Mouse (Mus musculus): Measurements from ENCODE around the gene Foxp1. TPM values are rescaled to one million over a fixed set of nuclear protein-coding genes. Genes with fewer than 3 reads are reported as not detected.

Foxp1 gene
- polyA plus RNA-seq, 1 experiment: 73.4 TPM

GRCm38 (mm10) chr6:99408880-99409279 lies 113.6 kb downstream of the Foxp1 start:
- no peak for TF ChIP-seq POLR2A (IDR thresholded peaks at IDR 0.05; ENCODE audit: borderline replicate concordance, low read depth, low read length)
- no peak for TF ChIP-seq CTCF (IDR thresholded peaks at IDR 0.05; ENCODE audit: low read depth, low read length)
- H3K27ac ChIP-seq (ENCODE audit: insufficient read depth, low read depth, low read length): no peak overlapping the region

GRCm38 (mm10) chr6:99403755-99404390 lies 118.6 kb downstream of the Foxp1 start:
- H3K27ac ChIP-seq (ENCODE audit: insufficient read depth, low read depth, low read length): no peak overlapping the region
- H3K4me3 ChIP-seq (ENCODE audit: insufficient read depth, low read length): no peak overlapping the region
- TF ChIP-seq CTCF (IDR thresholded peaks at IDR 0.05; ENCODE audit: low read depth, low read length) (no peak), POLR2A (IDR thresholded peaks at IDR 0.05; ENCODE audit: borderline replicate concordance, low read depth, low read length) (no peak)
- peaks cover 47% of the 10 kb centered on the region for H3K4me1 ChIP-seq (ENCODE audit: control insufficient read depth, insufficient read depth, low read length)

More at GRCm38 (mm10) chr6:99408880-99409279, 113.6 kb downstream of the Foxp1 start:
- H3K4me3 ChIP-seq (ENCODE audit: insufficient read depth, low read length): no peak overlapping the region
- peaks cover 24% of the 10 kb centered on the region for H3K4me1 ChIP-seq (ENCODE audit: control insufficient read depth, insufficient read depth, low read length)

GRCm38 (mm10) chr6:99402941-99403340 lies 119.6 kb downstream of the Foxp1 start:
- no peak overlapping the region for H3K27ac ChIP-seq (ENCODE audit: insufficient read depth, low read depth, low read length)
- H3K4me3 ChIP-seq (ENCODE audit: insufficient read depth, low read length): no peak overlapping the region
- H3K4me1 ChIP-seq (ENCODE audit: control insufficient read depth, insufficient read depth, low read length): peaks cover 47% of the 10 kb centered on the region
- no peak for TF ChIP-seq CTCF (IDR thresholded peaks at IDR 0.05; ENCODE audit: low read depth, low read length)
- no peak for TF ChIP-seq POLR2A (IDR thresholded peaks at IDR 0.05; ENCODE audit: borderline replicate concordance, low read depth, low read length)

- H3K4me3 ChIP-seq (ENCODE audit: insufficient read depth, low read length): no peak overlapping the region
- TF ChIP-seq POLR2A (IDR thresholded peaks at IDR 0.05; ENCODE audit: borderline replicate concordance, low read depth, low read length): no peak
- TF ChIP-seq CTCF (IDR thresholded peaks at IDR 0.05; ENCODE audit: low read depth, low read length): no peak
- H3K27ac ChIP-seq (ENCODE audit: insufficient read depth, low read depth, low read length): no peak overlapping the region
- H3K4me1 ChIP-seq (ENCODE audit: control insufficient read depth, insufficient read depth, low read length): peaks cover 47% of the 10 kb centered on the region
Observed at GRCm38 (mm10) chr6:99402370-99402769, 120.2 kb downstream of the Foxp1 start.

GRCm38 (mm10) chr6:99401801-99402200 lies 120.7 kb downstream of the Foxp1 start:
- H3K4me3 ChIP-seq (ENCODE audit: insufficient read depth, low read length): no peak overlapping the region
- H3K27ac ChIP-seq (ENCODE audit: insufficient read depth, low read depth, low read length): peak overlapping the region; percentile 17
- TF ChIP-seq CTCF (IDR thresholded peaks at IDR 0.05; ENCODE audit: low read depth, low read length) (no peak), POLR2A (IDR thresholded peaks at IDR 0.05; ENCODE audit: borderline replicate concordance, low read depth, low read length) (no peak)

GRCm38 (mm10) chr6:99401211-99401610 lies 121.3 kb downstream of the Foxp1 start:
- peaks cover 38% of the 10 kb centered on the region for H3K4me1 ChIP-seq (ENCODE audit: control insufficient read depth, insufficient read depth, low read length)
- no peak for TF ChIP-seq POLR2A (IDR thresholded peaks at IDR 0.05; ENCODE audit: borderline replicate concordance, low read depth, low read length)
- no peak for TF ChIP-seq CTCF (IDR thresholded peaks at IDR 0.05; ENCODE audit: low read depth, low read length)
- H3K4me3 ChIP-seq (ENCODE audit: insufficient read depth, low read length): no peak overlapping the region
- H3K27ac ChIP-seq (ENCODE audit: insufficient read depth, low read depth, low read length): peak overlapping the region; percentile 22

More at GRCm38 (mm10) chr6:99401801-99402200, 120.7 kb downstream of the Foxp1 start:
- H3K4me1 ChIP-seq (ENCODE audit: control insufficient read depth, insufficient read depth, low read length): peaks cover 43% of the 10 kb centered on the region

- no peak overlapping the region for H3K27ac ChIP-seq (ENCODE audit: insufficient read depth, low read depth, low read length)
- no peak for TF ChIP-seq CTCF (IDR thresholded peaks at IDR 0.05; ENCODE audit: low read depth, low read length)
- no peak for TF ChIP-seq POLR2A (IDR thresholded peaks at IDR 0.05; ENCODE audit: borderline replicate concordance, low read depth, low read length)
- peaks cover 18% of the 10 kb centered on the region for H3K4me1 ChIP-seq (ENCODE audit: control insufficient read depth, insufficient read depth, low read length)
- no peak overlapping the region for H3K4me3 ChIP-seq (ENCODE audit: insufficient read depth, low read length)
Observed at GRCm38 (mm10) chr6:99395745-99396144, 126.8 kb downstream of the Foxp1 start.

GRCm38 (mm10) chr6:99394801-99395200 lies 127.7 kb downstream of the Foxp1 start:
- H3K4me3 ChIP-seq (ENCODE audit: insufficient read depth, low read length): no peak overlapping the region
- H3K27ac ChIP-seq (ENCODE audit: insufficient read depth, low read depth, low read length): no peak overlapping the region
- peaks cover 26% of the 10 kb centered on the region for H3K4me1 ChIP-seq (ENCODE audit: control insufficient read depth, insufficient read depth, low read length)
- no peak for TF ChIP-seq CTCF (IDR thresholded peaks at IDR 0.05; ENCODE audit: low read depth, low read length)
- no peak for TF ChIP-seq POLR2A (IDR thresholded peaks at IDR 0.05; ENCODE audit: borderline replicate concordance, low read depth, low read length)

- TF ChIP-seq POLR2A (IDR thresholded peaks at IDR 0.05; ENCODE audit: borderline replicate concordance, low read depth, low read length): no peak
- no peak for TF ChIP-seq CTCF (IDR thresholded peaks at IDR 0.05; ENCODE audit: low read depth, low read length)
- H3K4me3 ChIP-seq (ENCODE audit: insufficient read depth, low read length): no peak overlapping the region
- peaks cover 48% of the 10 kb centered on the region for H3K4me1 ChIP-seq (ENCODE audit: control insufficient read depth, insufficient read depth, low read length)
- no peak overlapping the region for H3K27ac ChIP-seq (ENCODE audit: insufficient read depth, low read depth, low read length)
Observed at GRCm38 (mm10) chr6:99392484-99392883, 130.0 kb downstream of the Foxp1 start.

- Histone ChIP-seq H3K27ac (ENCODE audit: insufficient read depth, low read depth, low read length) (peak overlapping the region; percentile 98), H3K4me1 (ENCODE audit: control insufficient read depth, insufficient read depth, low read length) (peaks cover 65% of the 10 kb centered on the region), H3K4me3 (ENCODE audit: insufficient read depth, low read length) (no peak overlapping the region)
- TF ChIP-seq CTCF (IDR thresholded peaks at IDR 0.05; ENCODE audit: low read depth, low read length) (no peak), POLR2A (IDR thresholded peaks at IDR 0.05; ENCODE audit: borderline replicate concordance, low read depth, low read length) (no peak)
Observed at GRCm38 (mm10) chr6:99388741-99389675, 133.5 kb downstream of the Foxp1 start.
